Mouse (Mus musculus): ENCODE data around the gene Plk2. TPM values are rescaled to one million over a fixed set of nuclear protein-coding genes. Genes with fewer than 3 reads are reported as not detected.
A peak's percentile ranks its signal among the peaks of the same experiment; 100 is the strongest.
"Not testable (repeated sequence)": the region's sequence is repeated elsewhere in the genome, so short reads cannot be mapped to it uniquely, and the experiment has no call there.

Plk2 gene
- 109 and 134 TPM in 2 replicates for polyA plus RNA-seq (2015; fragmentation: Nextera tagmentation; extraction: Ambion mirVana)

- Histone ChIP-seq H3K9ac (peak within 1 kb of the TSS; percentile 71), H3K4me1 (peaks cover 6% of the 10 kb centered on the region; the same call in 1 of the 2 replicates), H3K9me3 (no peaks in the 10 kb centered on the region), H3K4me3 (replicated peaks) (peak within 1 kb of the TSS; percentile 71), H3K27me3 (replicated peaks) (no peaks in the 10 kb centered on the region), H3K36me3 (peaks cover 20% of the 10 kb centered on the region), H3K27ac (peak within 1 kb of the TSS; percentile 91), H3K4me2 (peak within 1 kb of the TSS; percentile 97)
- peak; percentile 93 for ATAC-seq (ENCODE audit: insufficient read depth, low FRiP score, low read depth)
- under 1% methylated on average over 71 of the region's 71 CpGs for WGBS
Measured at GRCm38 (mm10) chr13:110394291-110395178, at the start of gene Plk2. TSS of gene Plk2 (plus strand) at chr13:110395046.

- H3K36me3 ChIP-seq: no peaks in the 10 kb centered on the region
- 46% methylated on average over 7 of the region's 7 CpGs for WGBS
- no peak overlapping the region for H3K27ac ChIP-seq
- H3K4me3 ChIP-seq (replicated peaks): no peak overlapping the region
- H3K9ac ChIP-seq: no peak overlapping the region
- no peaks in the 10 kb centered on the region for H3K27me3 ChIP-seq (replicated peaks)
- H3K4me1 ChIP-seq: no peaks in the 10 kb centered on the region
- no peak for ATAC-seq (ENCODE audit: insufficient read depth, low FRiP score, low read depth)
- H3K9me3 ChIP-seq: no peaks in the 10 kb centered on the region
- H3K4me2 ChIP-seq: no peak overlapping the region
Measured at GRCm38 (mm10) chr13:110346707-110347106, 48.1 kb upstream of the Plk2 start.

- no peaks in the 10 kb centered on the region for H3K27me3 ChIP-seq (replicated peaks)
- H3K4me2 ChIP-seq: no peak overlapping the region
- ATAC-seq (ENCODE audit: insufficient read depth, low FRiP score, low read depth): no peak
- no peak overlapping the region for H3K4me3 ChIP-seq (replicated peaks)
- no peaks in the 10 kb centered on the region for H3K4me1 ChIP-seq
- no peaks in the 10 kb centered on the region for H3K36me3 ChIP-seq
- WGBS: 76% methylated on average over 6 of the region's 6 CpGs
- H3K27ac ChIP-seq: no peak overlapping the region
- H3K9me3 ChIP-seq: no peaks in the 10 kb centered on the region
- H3K9ac ChIP-seq: no peak overlapping the region
Measured at GRCm38 (mm10) chr13:110351051-110351450, 43.8 kb upstream of the Plk2 start.

GRCm38 (mm10) chr13:110356941-110357340 is 37.9 kb upstream of the Plk2 start, which contains the start of gene Gapt:
TSS of gene Gapt (minus strand) at chr13:110357199.
- H3K27me3 ChIP-seq (replicated peaks): no peaks in the 10 kb centered on the region
- WGBS: 68% methylated on average over 2 of the region's 2 CpGs
- no peaks in the 10 kb centered on the region for H3K36me3 ChIP-seq
- H3K4me2 ChIP-seq: no peak within 1 kb of the TSS
- H3K9ac ChIP-seq: no peak within 1 kb of the TSS
- H3K27ac ChIP-seq: no peak within 1 kb of the TSS
- no peak for ATAC-seq (ENCODE audit: insufficient read depth, low FRiP score, low read depth)
- H3K4me1 ChIP-seq: no peaks in the 10 kb centered on the region
- H3K9me3 ChIP-seq: no peaks in the 10 kb centered on the region
- H3K4me3 ChIP-seq (replicated peaks): no peak within 1 kb of the TSS

GRCm38 (mm10) chr13:110363722-110364121 is 31.1 kb upstream of the Plk2 start:
- no peak overlapping the region for H3K9ac ChIP-seq
- H3K36me3 ChIP-seq: no peaks in the 10 kb centered on the region
- 63% methylated on average over 6 of the region's 6 CpGs for WGBS

GRCm38 (mm10) chr13:110366477-110366876 is 28.4 kb upstream of the Plk2 start:
- Histone ChIP-seq H3K27ac (no peak overlapping the region), H3K27me3 (replicated peaks) (no peaks in the 10 kb centered on the region), H3K4me3 (replicated peaks) (no peak overlapping the region), H3K9me3 (no peaks in the 10 kb centered on the region), H3K9ac (no peak overlapping the region), H3K4me2 (no peak overlapping the region), H3K4me1 (no peaks in the 10 kb centered on the region), H3K36me3 (no peaks in the 10 kb centered on the region)
- 84% methylated on average over 3 of the region's 3 CpGs for WGBS
- ATAC-seq (ENCODE audit: insufficient read depth, low FRiP score, low read depth): no peak

More at GRCm38 (mm10) chr13:110363722-110364121, 31.1 kb upstream of the Plk2 start:
- Histone ChIP-seq H3K27me3 (replicated peaks) (no peaks in the 10 kb centered on the region), H3K27ac (no peak overlapping the region), H3K9me3 (no peaks in the 10 kb centered on the region), H3K4me2 (no peak overlapping the region), H3K4me1 (no peaks in the 10 kb centered on the region), H3K4me3 (replicated peaks) (no peak overlapping the region)
- ATAC-seq (ENCODE audit: insufficient read depth, low FRiP score, low read depth): no peak

GRCm38 (mm10) chr13:110367961-110368555 is 26.8 kb upstream of the Plk2 start:
- Histone ChIP-seq H3K4me1 (no peaks in the 10 kb centered on the region), H3K9ac (no peak overlapping the region), H3K4me3 (replicated peaks) (no peak overlapping the region), H3K27ac (no peak overlapping the region), H3K36me3 (no peaks in the 10 kb centered on the region), H3K27me3 (replicated peaks) (no peaks in the 10 kb centered on the region), H3K9me3 (no peaks in the 10 kb centered on the region), H3K4me2 (no peak overlapping the region)
- 75% methylated on average over 3 of the region's 3 CpGs for WGBS
- no peak for ATAC-seq (ENCODE audit: insufficient read depth, low FRiP score, low read depth)

- not testable (repeated sequence) for H3K4me2 ChIP-seq; H3K27ac ChIP-seq; H3K9me3 ChIP-seq; H3K36me3 ChIP-seq; ATAC-seq (ENCODE audit: insufficient read depth, low FRiP score, low read depth); H3K9ac ChIP-seq; H3K27me3 ChIP-seq (replicated peaks); H3K4me1 ChIP-seq; H3K4me3 ChIP-seq (replicated peaks)
- WGBS: 53% methylated on average over 6 of the region's 6 CpGs
Measured at GRCm38 (mm10) chr13:110368556-110369040, 26.2 kb upstream of the Plk2 start.

GRCm38 (mm10) chr13:110369673-110370072 is 25.2 kb upstream of the Plk2 start:
- H3K4me3 ChIP-seq (replicated peaks): no peak overlapping the region
- no peaks in the 10 kb centered on the region for H3K36me3 ChIP-seq
- H3K9me3 ChIP-seq: no peaks in the 10 kb centered on the region
- H3K9ac ChIP-seq: no peak overlapping the region
- no peaks in the 10 kb centered on the region for H3K27me3 ChIP-seq (replicated peaks)
- no peak for ATAC-seq (ENCODE audit: insufficient read depth, low FRiP score, low read depth)
- 95% methylated on average over 1 of the region's 1 CpGs for WGBS
- no peak overlapping the region for H3K4me2 ChIP-seq
- no peak overlapping the region for H3K27ac ChIP-seq
- H3K4me1 ChIP-seq: no peaks in the 10 kb centered on the region

- H3K9me3 ChIP-seq: no peaks in the 10 kb centered on the region
- H3K9ac ChIP-seq: no peak overlapping the region
- no peaks in the 10 kb centered on the region for H3K27me3 ChIP-seq (replicated peaks)
- H3K4me3 ChIP-seq (replicated peaks): no peak overlapping the region
- H3K36me3 ChIP-seq: no peaks in the 10 kb centered on the region
- H3K4me2 ChIP-seq: no peak overlapping the region
- WGBS: 19% methylated on average over 5 of the region's 5 CpGs
- H3K27ac ChIP-seq: no peak overlapping the region
- no peak for ATAC-seq (ENCODE audit: insufficient read depth, low FRiP score, low read depth)
- H3K4me1 ChIP-seq: no peaks in the 10 kb centered on the region
Measured at GRCm38 (mm10) chr13:110382447-110382901, 12.4 kb upstream of the Plk2 start.

GRCm38 (mm10) chr13:110384514-110384913 is 10.3 kb upstream of the Plk2 start:
- Histone ChIP-seq H3K4me1 (no peaks in the 10 kb centered on the region), H3K27me3 (replicated peaks) (no peaks in the 10 kb centered on the region), H3K9me3 (no peaks in the 10 kb centered on the region), H3K4me2 (no peak overlapping the region), H3K4me3 (replicated peaks) (no peak overlapping the region), H3K36me3 (no peaks in the 10 kb centered on the region), H3K27ac (no peak overlapping the region), H3K9ac (no peak overlapping the region)
- ATAC-seq (ENCODE audit: insufficient read depth, low FRiP score, low read depth): no peak
- WGBS: 64% methylated on average over 6 of the region's 6 CpGs

- Histone ChIP-seq H3K36me3 (no peaks in the 10 kb centered on the region), H3K27ac (no peak overlapping the region), H3K4me1 (peaks cover 6% of the 10 kb centered on the region; the same call in 1 of the 2 replicates), H3K9me3 (no peaks in the 10 kb centered on the region), H3K4me3 (replicated peaks) (no peak overlapping the region), H3K4me2 (no peak overlapping the region), H3K27me3 (replicated peaks) (no peaks in the 10 kb centered on the region), H3K9ac (no peak overlapping the region)
- 14% methylated on average over 8 of the region's 8 CpGs for WGBS
- ATAC-seq (ENCODE audit: insufficient read depth, low FRiP score, low read depth): no peak
Measured at GRCm38 (mm10) chr13:110392210-110392609, 2.6 kb upstream of the Plk2 start.

Measured in stomach, embryonic 15.5 days (tissue).